Mouse (Mus musculus): ENCODE results near the gene Rasal2. TPM values are rescaled to one million over a fixed set of nuclear protein-coding genes. Genes with fewer than 3 reads are reported as not detected.

Rasal2 gene
- total and polyA plus RNA-seq, 3 experiments: 1.5 to 3.2 TPM; not detected in 1

GRCm38 (mm10) chr1:157243576-157244452, 168.6 kb downstream of the Rasal2 start:
- TF ChIP-seq ZC3H11A (IDR thresholded peaks at IDR 0.05; ENCODE audit: low read depth, low read length) (no peak), ELF1 (IDR thresholded peaks at IDR 0.05; ENCODE audit: low read depth, low read length) (no peak), UBTF (IDR thresholded peaks at IDR 0.05; ENCODE audit: borderline replicate concordance, insufficient read depth, low read depth, low read length) (no peak), USF2 (IDR thresholded peaks at IDR 0.05; ENCODE audit: borderline replicate concordance in 1 of 2, insufficient read depth in 1 of 2, low read depth in 1 of 2, low read length in 2 of 2) (no peak), MYC (IDR thresholded peaks at IDR 0.05; ENCODE audit: low read depth, low read length) (no peak)
- no peak overlapping the region for H3K9ac ChIP-seq (ENCODE audit: control insufficient read depth, low read depth, low read length, poor library complexity, severe bottlenecking)

DNA sequence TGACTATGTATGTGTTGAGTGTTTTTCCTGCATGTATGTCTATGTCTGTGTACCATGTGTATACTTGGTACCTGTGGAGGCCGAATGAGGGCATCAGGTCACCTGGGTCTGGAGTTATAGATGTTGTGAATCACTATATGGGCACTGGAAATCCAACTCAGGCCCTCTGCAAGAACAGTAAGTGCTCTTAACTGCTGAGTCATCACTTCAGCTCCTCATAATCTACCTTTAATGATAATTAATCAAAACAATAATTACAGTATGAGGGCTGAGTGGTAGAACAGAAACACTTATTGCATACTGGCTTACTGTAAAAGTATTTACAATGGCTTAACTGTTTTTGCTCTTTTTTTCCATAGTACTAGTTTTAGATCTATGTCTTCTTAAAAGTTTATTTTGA, 172.7 kb downstream of the Rasal2 start:
- no peaks in the 10 kb centered on the region for H3K27me3 ChIP-seq (ENCODE audit: control insufficient read depth in 1 of 2, insufficient read depth in 2 of 2, low read length in 2 of 2)
- H3K9me3 ChIP-seq (replicated peaks; ENCODE audit: insufficient read depth, low read length): no peaks in the 10 kb centered on the region
- no peaks in the 10 kb centered on the region for H3K4me1 ChIP-seq (ENCODE audit: control insufficient read depth in 1 of 2, insufficient read depth in 2 of 2, low read length in 2 of 2)
- H3K4me3 ChIP-seq (ENCODE audit: control insufficient read depth in 1 of 2, insufficient read depth in 1 of 2, low read depth in 2 of 2, low read length in 2 of 2): no peak overlapping the region
- DNase-seq (ENCODE audit: low read depth, low spot score): no peak
- peaks cover 0 to 2% of the 10 kb centered on the region in 2 experiments; a peak in 1 of 4 replicates for H3K36me3 ChIP-seq (ENCODE audit: control insufficient read depth in 1 of 2, insufficient read depth in 2 of 2, low read length in 2 of 2)
- no peak overlapping the region for H3K9ac ChIP-seq (ENCODE audit: control insufficient read depth, low read depth, low read length, poor library complexity, severe bottlenecking)
- no peak for TF ChIP-seq CHD1 (IDR thresholded peaks at IDR 0.05; ENCODE audit: low read depth, low read length)
- no peak for TF ChIP-seq TBP (IDR thresholded peaks at IDR 0.05; ENCODE audit: low read depth, low read length)
- TF ChIP-seq ETS1 (IDR thresholded peaks at IDR 0.05; ENCODE audit: low read depth, low read length): no peak
- no peak for TF ChIP-seq MXI1 (IDR thresholded peaks at IDR 0.05; ENCODE audit: low read depth, low read length)
- TF ChIP-seq GABPA (IDR thresholded peaks at IDR 0.05; ENCODE audit: low read depth, low read length): no peak
- TF ChIP-seq ZNF384 (IDR thresholded peaks at IDR 0.05; ENCODE audit: low read depth, low read length): no peak
- no peaks in the 10 kb centered on the region for H3K79me2 ChIP-seq (ENCODE audit: control insufficient read depth, insufficient read depth, low read length, poor library complexity)
- H3K27ac ChIP-seq (ENCODE audit: control insufficient read depth, low read depth, low read length): no peak overlapping the region

More at GRCm38 (mm10) chr1:157243576-157244452, 168.6 kb downstream of the Rasal2 start:
- no peaks in the 10 kb centered on the region for H3K4me1 ChIP-seq (ENCODE audit: control insufficient read depth in 1 of 2, insufficient read depth in 2 of 2, low read length in 2 of 2)
- DNase-seq (ENCODE audit: low read depth, low spot score): no peak
- H3K9me3 ChIP-seq (replicated peaks; ENCODE audit: insufficient read depth, low read length): no peaks in the 10 kb centered on the region
- H3K27me3 ChIP-seq (ENCODE audit: control insufficient read depth in 1 of 2, insufficient read depth in 2 of 2, low read length in 2 of 2): no peaks in the 10 kb centered on the region
- H3K4me3 ChIP-seq (ENCODE audit: control insufficient read depth in 1 of 2, insufficient read depth in 1 of 2, low read depth in 2 of 2, low read length in 2 of 2): no peak overlapping the region
- H3K27ac ChIP-seq (ENCODE audit: control insufficient read depth, low read depth, low read length): no peak overlapping the region
- H3K79me2 ChIP-seq (ENCODE audit: control insufficient read depth, insufficient read depth, low read length, poor library complexity): no peaks in the 10 kb centered on the region
- H3K36me3 ChIP-seq (ENCODE audit: control insufficient read depth in 1 of 2, insufficient read depth in 2 of 2, low read length in 2 of 2): peaks cover 0 to 4% of the 10 kb centered on the region in 2 experiments; a peak in 2 of 4 replicates

All from MEL (cell line).